Comparison of ENCODE assay signal across 11 mouse cellular contexts in genomic region chr7:113682271-113682670, GRCm38 (mm10).
"Had no signal": no experiment of that assay in that cellular context is flagged by ENCODE, and none has a peak within 500 bp of the region (broad histone marks: within the 10 kb centered on the region; RNA-seq: fewer than 3 reads in every experiment).

No protein-coding gene starts in this region.

- H3K9ac ChIP-seq: limb, embryonic 12.5 days; liver, embryonic 14.5 days; midbrain, embryonic 13.5 days had no signal

- H3K4me2 ChIP-seq: limb, embryonic 12.5 days; midbrain, embryonic 13.5 days had no signal

- H3K4me1 ChIP-seq: limb, embryonic 12.5 days; midbrain, embryonic 13.5 days had no signal

- H3K36me3 ChIP-seq: limb, embryonic 12.5 days; midbrain, embryonic 13.5 days had no signal

- H3K27ac ChIP-seq: kidney, postnatal 0 days; limb, embryonic 12.5 days; liver, embryonic 14.5 days; midbrain, embryonic 13.5 days had no signal

- H3K9me3 ChIP-seq: limb, embryonic 12.5 days; midbrain, embryonic 13.5 days had no signal

- DNase-seq: kidney, adult 11 months; kidney, adult 9 months; kidney, postnatal 36 days; liver; lung, adult 18-20 months; thymus, adult 2 months; thymus, postnatal 25 days had no signal

- H3K27me3 ChIP-seq: limb, embryonic 12.5 days; midbrain, embryonic 13.5 days had no signal

- ATAC-seq: midbrain, embryonic 13.5 days had no signal

- H3K4me3 ChIP-seq: limb, embryonic 12.5 days; midbrain, embryonic 13.5 days had no signal
